In genomic region chr11:80383626-80384046, GRCm38 (mm10) we compare ENCODE assay signal across 8 mouse cellular contexts. TPM values are rescaled to one million over a fixed set of nuclear protein-coding genes. Genes with fewer than 3 reads are reported as not detected.
DNase-seq lines count a peak whose midpoint lies in the region; ATAC-seq lines count a peak whose summit lies in the region.

No protein-coding gene starts in this region.

- peaks cover 17% of the 10 kb centered on the region for H3K36me3 ChIP-seq in hindbrain, embryonic 12.5 days
- H3K36me3 ChIP-seq in lung, embryonic 15.5 days = peaks cover 23% of the 10 kb centered on the region
- peaks cover 22% of the 10 kb centered on the region for H3K36me3 ChIP-seq in stomach, embryonic 14.5 days (ENCODE audit: control insufficient read depth, insufficient read depth, low read length)

- peak overlapping the region; percentile 87 for H3K4me3 ChIP-seq in hindbrain, embryonic 12.5 days
- H3K4me3 ChIP-seq in lung, embryonic 15.5 days = peak overlapping the region; percentile 65
- peak overlapping the region; percentile 70 for H3K4me3 ChIP-seq in stomach, embryonic 14.5 days (ENCODE audit: low read depth, low read length)

- DNase-seq in adrenal gland, postnatal 14 days = peak; percentile 56
- no peak for DNase-seq in adrenal gland, adult 2 months
- peak; percentile 45 for DNase-seq in 3T3-L1 (ENCODE audit: low read depth, low spot score)
- peak; percentile 67 for DNase-seq in embryo, embryonic 10.5 days (ENCODE audit: low spot score)
- no peak for DNase-seq in retina, embryonic 14.5 days (ENCODE audit: low spot score)

- peak overlapping the region; percentile 92 for H3K27ac ChIP-seq in hindbrain, embryonic 12.5 days
- H3K27ac ChIP-seq in lung, embryonic 15.5 days = peak overlapping the region; percentile 86
- peak overlapping the region; percentile 72 for H3K27ac ChIP-seq in stomach, embryonic 14.5 days (ENCODE audit: low read length)

- H3K9me3 ChIP-seq in hindbrain, embryonic 12.5 days (replicated peaks) = no peaks in the 10 kb centered on the region
- no peaks in the 10 kb centered on the region for H3K9me3 ChIP-seq in lung, embryonic 15.5 days
- no peaks in the 10 kb centered on the region for H3K9me3 ChIP-seq in stomach, embryonic 14.5 days (ENCODE audit: control insufficient read depth, low read depth, low read length)

- peaks cover 26% of the 10 kb centered on the region for H3K4me1 ChIP-seq in hindbrain, embryonic 12.5 days
- H3K4me1 ChIP-seq in lung, embryonic 15.5 days = peaks cover 25% of the 10 kb centered on the region
- peaks cover 15% of the 10 kb centered on the region; the same call in 1 of the 2 replicates for H3K4me1 ChIP-seq in stomach, embryonic 14.5 days (ENCODE audit: control insufficient read depth, insufficient read depth, low read length)

- H3K27me3 ChIP-seq in hindbrain, embryonic 12.5 days = no peaks in the 10 kb centered on the region
- H3K27me3 ChIP-seq in lung, embryonic 15.5 days = no peaks in the 10 kb centered on the region
- no peaks in the 10 kb centered on the region for H3K27me3 ChIP-seq in stomach, embryonic 14.5 days (ENCODE audit: control insufficient read depth, insufficient read depth, low read length)

- peak overlapping the region; percentile 11; the same call in 1 of the 2 replicates for H3K4me2 ChIP-seq in hindbrain, embryonic 12.5 days (replicated peaks)
- no peak overlapping the region; the same call in 1 of the 2 replicates for H3K4me2 ChIP-seq in lung, embryonic 15.5 days
- no peak overlapping the region for H3K4me2 ChIP-seq in stomach, embryonic 14.5 days (replicated peaks; ENCODE audit: low read depth, low read length)

- ATAC-seq in hindbrain, embryonic 12.5 days (ENCODE audit: low FRiP score) = 0 out of 2 replicates have a peak, but pooled peaks have one; percentile 21
- no peak for ATAC-seq in lung, embryonic 15.5 days (ENCODE audit: borderline replicate concordance, extremely low read depth, low FRiP score, low TSS enrichment)
- peak; percentile 42; the same call in 1 of the 2 replicates for ATAC-seq in stomach, embryonic 14.5 days (ENCODE audit: insufficient number of reproducible peaks, insufficient read depth, low FRiP score, low read depth)

- WGBS in hindbrain, embryonic 12.5 days = 1% methylated on average over 20 of the region's 20 CpGs
- under 1% methylated on average over 20 of the region's 20 CpGs for WGBS in lung, embryonic 15.5 days
- 0% methylated on average over 20 of the region's 20 CpGs for WGBS in stomach, embryonic 14.5 days

- peak overlapping the region; percentile 95 for H3K9ac ChIP-seq in hindbrain, embryonic 12.5 days
- H3K9ac ChIP-seq in lung, embryonic 15.5 days = peak overlapping the region; percentile 95
- H3K9ac ChIP-seq in stomach, embryonic 14.5 days (replicated peaks; ENCODE audit: low read depth, low read length) = peak overlapping the region; percentile 97

RNA-seq across cellular contexts. Expression of gene Zfp207, which starts 0.6 kb away (rescaled TPM):
- 154 and 176 TPM in 2 replicates for total RNA-seq in adrenal gland, postnatal 14 days (2021)
- 100 to 1,000 TPM; 131 to 142 TPM for total RNA-seq in adrenal gland, adult 2 months (2021)
- polyA plus RNA-seq in adrenal gland, adult 2 months (2012; rRNA removed) = 45.7 and 53.3 TPM in 2 replicates
- polyA plus RNA-seq in hindbrain, embryonic 12.5 days (2016; fragmentation: Nextera tagmentation; extraction: Ambion mirVana) = 265 TPM in 2 replicates
- 218 and 226 TPM in 2 replicates for polyA plus RNA-seq in lung, embryonic 15.5 days (2015; fragmentation: Nextera tagmentation; extraction: Ambion mirVana)
- 270 and 271 TPM in 2 replicates for polyA plus RNA-seq in stomach, embryonic 14.5 days (2014; fragmentation: Nextera tagmentation; extraction: Ambion mirVana)

RNA-seq across cellular contexts. Expression of gene 5730455P16Rik, which starts 5.8 kb away (rescaled TPM):
- total RNA-seq in adrenal gland, postnatal 14 days (2021) = 12.7 and 20.4 TPM in 2 replicates
- total RNA-seq in adrenal gland, adult 2 months (2021) = 10 to 100 TPM; 14.4 to 20.7 TPM
- 2.7 and 3.8 TPM in 2 replicates for polyA plus RNA-seq in adrenal gland, adult 2 months (2012; rRNA removed)
- polyA plus RNA-seq in hindbrain, embryonic 12.5 days (2016; fragmentation: Nextera tagmentation; extraction: Ambion mirVana) = 28.7 and 31.4 TPM in 2 replicates
- polyA plus RNA-seq in lung, embryonic 15.5 days (2015; fragmentation: Nextera tagmentation; extraction: Ambion mirVana) = 16.8 and 18.2 TPM in 2 replicates
- 22.2 and 23.0 TPM in 2 replicates for polyA plus RNA-seq in stomach, embryonic 14.5 days (2014; fragmentation: Nextera tagmentation; extraction: Ambion mirVana)

RNA-seq across cellular contexts. Expression of gene Psmd11, which starts 44.8 kb away (rescaled TPM):
- 124 and 132 TPM in 2 replicates for total RNA-seq in adrenal gland, postnatal 14 days (2021)
- total RNA-seq in adrenal gland, adult 2 months (2021) = 100 to 1,000 TPM; 142 to 155 TPM
- 16.6 and 19.9 TPM in 2 replicates for polyA plus RNA-seq in adrenal gland, adult 2 months (2012; rRNA removed)
- 316 and 330 TPM in 2 replicates for polyA plus RNA-seq in hindbrain, embryonic 12.5 days (2016; fragmentation: Nextera tagmentation; extraction: Ambion mirVana)
- 300 and 311 TPM in 2 replicates for polyA plus RNA-seq in lung, embryonic 15.5 days (2015; fragmentation: Nextera tagmentation; extraction: Ambion mirVana)
- polyA plus RNA-seq in stomach, embryonic 14.5 days (2014; fragmentation: Nextera tagmentation; extraction: Ambion mirVana) = 278 and 324 TPM in 2 replicates

Comparison
In these comparisons a context has a peak if more than half of its experiments do, and no peak if none do; other contexts are left out.
1. DNase-seq: peak in adrenal gland, postnatal 14 days (single experiment), 3T3-L1 (single experiment) and embryo, embryonic 10.5 days (single experiment); none in adrenal gland, adult 2 months (single experiment) and retina, embryonic 14.5 days (single experiment).
2. RNA of gene Psmd11, which starts 44.8 kb away (polyA plus RNA-seq): 316 to 330 TPM in hindbrain, embryonic 12.5 days, 300 to 311 TPM in lung, embryonic 15.5 days and 278 to 324 TPM in stomach, embryonic 14.5 days; 16.6 to 19.9 TPM in adrenal gland, adult 2 months; every median in the first group is over 10 times any median in the second.
3. Peak in every context shown above with its lines, with median percentiles within 50 percentile points of each other: H3K27ac ChIP-seq, H3K4me3 ChIP-seq and H3K9ac ChIP-seq.